Mouse (Mus musculus): Measurements from ENCODE around the gene B4galnt1. TPM values are rescaled to one million over a fixed set of nuclear protein-coding genes. Genes with fewer than 3 reads are reported as not detected.
"Not testable (repeated sequence)": the region's sequence is repeated elsewhere in the genome, so short reads cannot be mapped to it uniquely, and the experiment has no call there.

The B4galnt1 gene
- polyA plus RNA-seq, 1 experiment from 2014 or later = 45.9 TPM

DNA sequence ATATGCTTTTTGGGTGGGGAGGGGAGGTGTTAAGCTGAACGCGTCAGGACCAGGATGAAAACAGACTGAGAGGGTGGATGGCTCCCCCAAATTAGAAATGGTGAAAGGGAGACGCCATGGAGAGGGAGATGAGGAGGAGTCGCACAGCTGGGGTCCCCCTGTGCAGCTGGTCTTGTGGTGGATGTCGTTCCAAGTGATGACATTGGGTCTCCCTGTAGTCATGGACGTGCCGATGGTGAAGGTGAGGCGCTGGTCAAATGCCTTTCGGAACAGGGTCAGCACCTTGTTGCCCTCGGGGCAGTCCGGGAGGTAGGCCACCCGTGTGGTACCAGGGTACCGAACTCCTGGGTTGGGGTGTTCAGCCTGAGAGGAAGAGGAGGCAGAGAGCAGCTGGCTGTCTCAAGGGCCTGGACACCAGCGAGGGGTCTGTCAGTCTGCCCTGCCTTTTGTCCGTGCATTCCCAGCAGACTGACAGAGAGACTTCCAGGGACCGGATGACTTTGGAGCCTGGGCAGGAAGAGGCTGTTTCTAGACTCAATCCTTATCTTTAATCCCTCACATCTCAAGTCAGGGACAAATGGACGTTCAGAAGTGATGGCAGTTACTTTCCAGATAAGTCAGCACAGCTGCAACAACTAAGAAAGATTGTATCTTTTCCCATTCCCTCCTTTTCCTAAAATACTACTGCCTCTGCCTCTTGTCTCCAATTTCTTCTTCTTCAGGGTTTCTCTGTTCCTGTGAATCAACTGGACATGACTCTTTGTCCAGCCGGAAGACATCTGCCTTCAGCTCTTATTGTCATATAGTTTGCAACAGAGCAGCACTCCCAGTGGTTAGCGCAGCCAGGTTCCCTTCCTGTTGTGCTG is 26.4 kb downstream of the B4galnt1 start:
- Histone ChIP-seq H3K4me3 (ENCODE audit: low read depth, low read length) (no peak overlapping the region), H3K27me3 (ENCODE audit: control insufficient read depth, insufficient read depth, low read length) (no peaks in the 10 kb centered on the region), H3K4me2 (replicated peaks; ENCODE audit: low read depth) (peak overlapping the region; percentile 88), H3K9ac (ENCODE audit: low read length) (no peak overlapping the region), H3K4me1 (replicated peaks; ENCODE audit: control insufficient read depth, insufficient read depth) (no peaks in the 10 kb centered on the region; the same call in 1 of the 2 replicates), H3K9me3 (ENCODE audit: control insufficient read depth, low read length) (no peaks in the 10 kb centered on the region), H3K27ac (replicated peaks) (peak overlapping the region; percentile 93), H3K36me3 (ENCODE audit: control insufficient read depth, insufficient read depth, low read length) (peaks cover 2% of the 10 kb centered on the region; the same call in 1 of the 2 replicates)
- ATAC-seq (ENCODE audit: low FRiP score, low TSS enrichment) (no peak), DNase-seq (ENCODE audit: low spot score) (no peak)
- no peak for TF ChIP-seq EP300 (optimal IDR thresholded peaks at IDR 0.05)
- TF ChIP-seq CTCF (IDR thresholded peaks at IDR 0.05; ENCODE audit: low read depth) = no peak
- WGBS = 78% methylated on average over 19 of the region's 19 CpGs

DNA sequence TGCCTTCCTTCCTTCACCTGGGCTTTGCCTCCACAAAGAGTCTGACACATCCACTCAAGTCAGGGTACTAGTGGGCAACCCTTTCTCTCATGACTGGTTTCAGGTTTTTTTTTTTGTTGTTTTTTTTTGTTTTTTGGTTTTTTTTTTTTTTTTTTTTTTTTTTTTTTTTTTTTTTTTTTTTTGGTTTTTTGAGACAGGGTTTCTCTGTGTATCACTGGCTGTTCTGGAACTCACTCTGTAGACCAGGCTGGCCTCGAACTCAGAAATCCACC is 27.0 kb downstream of the B4galnt1 start:
- not testable (repeated sequence) for H3K9me3 ChIP-seq (ENCODE audit: control insufficient read depth, low read length); H3K27ac ChIP-seq (replicated peaks); DNase-seq (ENCODE audit: low spot score); H3K4me1 ChIP-seq (replicated peaks; ENCODE audit: control insufficient read depth, insufficient read depth); H3K9ac ChIP-seq (ENCODE audit: low read length); ATAC-seq (ENCODE audit: low FRiP score, low TSS enrichment); H3K4me2 ChIP-seq (replicated peaks; ENCODE audit: low read depth); H3K27me3 ChIP-seq (ENCODE audit: control insufficient read depth, insufficient read depth, low read length); H3K4me3 ChIP-seq (ENCODE audit: low read depth, low read length); H3K36me3 ChIP-seq (ENCODE audit: control insufficient read depth, insufficient read depth, low read length)
- 81% methylated on average over 1 of the region's 1 CpGs for WGBS

DNA sequence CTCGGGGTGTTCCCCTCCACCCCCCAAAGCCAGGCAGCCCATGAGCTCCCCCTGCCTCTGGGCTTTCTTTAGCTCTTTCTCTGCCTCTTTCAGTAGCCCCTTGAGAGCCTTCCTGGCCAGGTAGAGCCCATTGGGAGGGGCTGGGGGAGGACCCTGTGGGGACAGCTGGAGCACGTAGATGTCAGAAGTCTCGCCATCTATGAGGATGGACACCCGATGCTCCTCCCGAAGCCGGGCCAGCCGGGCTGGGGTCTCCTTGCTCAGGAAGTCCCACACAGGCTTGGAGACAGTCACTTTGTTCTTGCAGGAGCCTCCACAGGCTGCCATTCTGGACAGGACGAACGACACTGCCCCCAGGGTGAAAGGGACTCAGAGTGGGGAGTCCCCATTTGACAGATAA is 28.0 kb downstream of the B4galnt1 start:
- H3K27ac ChIP-seq (replicated peaks) = no peak overlapping the region
- 84% methylated on average over 8 of the region's 9 CpGs for WGBS
- H3K36me3 ChIP-seq (ENCODE audit: control insufficient read depth, insufficient read depth, low read length) = peaks cover 5% of the 10 kb centered on the region; the same call in 1 of the 2 replicates
- H3K4me3 ChIP-seq (ENCODE audit: low read depth, low read length) = no peak overlapping the region
- H3K27me3 ChIP-seq (ENCODE audit: control insufficient read depth, insufficient read depth, low read length) = no peaks in the 10 kb centered on the region
- TF ChIP-seq EP300 (optimal IDR thresholded peaks at IDR 0.05) (no peak), CTCF (IDR thresholded peaks at IDR 0.05; ENCODE audit: low read depth) (no peak)
- H3K4me1 ChIP-seq (replicated peaks; ENCODE audit: control insufficient read depth, insufficient read depth) = no peaks in the 10 kb centered on the region; the same call in 1 of the 2 replicates
- H3K9ac ChIP-seq (ENCODE audit: low read length) = no peak overlapping the region
- H3K4me2 ChIP-seq (replicated peaks; ENCODE audit: low read depth) = no peak overlapping the region
- no peak for DNase-seq (ENCODE audit: low spot score)
- ATAC-seq (ENCODE audit: low FRiP score, low TSS enrichment) = no peak
- H3K9me3 ChIP-seq (ENCODE audit: control insufficient read depth, low read length) = no peaks in the 10 kb centered on the region

- Histone ChIP-seq H3K4me1 (replicated peaks; ENCODE audit: control insufficient read depth, insufficient read depth) (no peaks in the 10 kb centered on the region; the same call in 1 of the 2 replicates), H3K27ac (replicated peaks) (peak overlapping the region; percentile 94), H3K27me3 (ENCODE audit: control insufficient read depth, insufficient read depth, low read length) (no peaks in the 10 kb centered on the region), H3K4me2 (replicated peaks; ENCODE audit: low read depth) (peak overlapping the region; percentile 97), H3K36me3 (ENCODE audit: control insufficient read depth, insufficient read depth, low read length) (peaks cover 5% of the 10 kb centered on the region; the same call in 1 of the 2 replicates), H3K9ac (ENCODE audit: low read length) (peak overlapping the region; percentile 83), H3K9me3 (ENCODE audit: control insufficient read depth, low read length) (no peaks in the 10 kb centered on the region), H3K4me3 (ENCODE audit: low read depth, low read length) (peak overlapping the region; percentile 84)
- 10% methylated on average over 22 of the region's 22 CpGs for WGBS
- peak; percentile 35 for ATAC-seq (ENCODE audit: low FRiP score, low TSS enrichment)
- DNase-seq (ENCODE audit: low spot score) = peak; percentile 64
- TF ChIP-seq EP300 (optimal IDR thresholded peaks at IDR 0.05) (no peak), CTCF (IDR thresholded peaks at IDR 0.05; ENCODE audit: low read depth) (no peak)
Measured at GRCm38 (mm10) chr10:127194428-127195327, 29.7 kb downstream of the B4galnt1 start.

DNA sequence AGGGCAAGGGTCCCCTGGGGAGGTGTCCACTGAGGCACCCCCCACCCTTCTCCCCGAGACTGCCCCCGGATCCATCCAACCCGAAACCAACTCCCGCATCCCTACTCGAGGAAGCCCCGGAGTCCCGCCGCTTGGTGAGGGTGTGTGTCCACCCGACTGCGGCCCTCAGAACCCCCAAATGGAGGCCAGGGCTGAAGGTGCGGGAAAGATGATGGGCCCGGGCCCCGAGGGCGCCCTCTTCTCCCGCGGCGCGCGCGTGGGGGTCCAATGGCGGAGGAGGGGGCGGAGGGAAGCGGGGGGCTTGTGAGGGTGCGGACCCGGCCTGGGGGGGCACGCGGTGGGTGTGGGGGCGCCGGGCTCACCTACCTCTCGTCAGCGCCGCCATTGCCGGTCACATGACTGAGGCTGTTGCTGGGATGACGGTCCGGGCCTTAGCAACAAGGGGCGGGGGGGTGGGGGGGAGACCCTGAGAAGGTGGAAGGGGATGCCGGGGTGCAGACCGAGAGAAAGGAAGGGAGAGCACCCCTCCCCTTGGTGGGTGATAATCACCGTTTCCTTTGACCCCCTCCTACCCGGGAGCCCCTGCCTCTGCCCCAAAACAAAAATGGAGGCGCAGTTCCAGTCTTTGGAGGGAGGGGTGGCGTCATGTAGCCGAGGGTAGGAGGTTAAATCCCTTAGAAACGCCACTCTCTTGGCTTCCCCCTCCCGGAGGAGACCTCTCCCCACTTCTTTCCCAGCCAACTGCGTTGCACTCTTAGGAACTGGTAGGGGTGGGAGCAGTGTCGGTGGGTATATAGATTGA is 30.5 kb downstream of the B4galnt1 start, which contains the start of gene Dtx3:
Gene Dtx3 (minus strand): TSS at position 401 of the 802 bp plus-strand sequence.
- TF ChIP-seq CTCF (IDR thresholded peaks at IDR 0.05; ENCODE audit: low read depth) = no peak
- TF ChIP-seq EP300 (optimal IDR thresholded peaks at IDR 0.05) = no peak
- Histone ChIP-seq H3K36me3 (ENCODE audit: control insufficient read depth, insufficient read depth, low read length) (peaks cover 5% of the 10 kb centered on the region; the same call in 1 of the 2 replicates), H3K27ac (replicated peaks) (peak within 1 kb of the TSS; percentile 94), H3K9me3 (ENCODE audit: control insufficient read depth, low read length) (no peaks in the 10 kb centered on the region), H3K4me3 (ENCODE audit: low read depth, low read length) (peak within 1 kb of the TSS; percentile 84), H3K4me1 (replicated peaks; ENCODE audit: control insufficient read depth, insufficient read depth) (no peaks in the 10 kb centered on the region; the same call in 1 of the 2 replicates), H3K4me2 (replicated peaks; ENCODE audit: low read depth) (peak within 1 kb of the TSS; percentile 97), H3K27me3 (ENCODE audit: control insufficient read depth, insufficient read depth, low read length) (no peaks in the 10 kb centered on the region), H3K9ac (ENCODE audit: low read length) (peak within 1 kb of the TSS; percentile 83)
- ATAC-seq (ENCODE audit: low FRiP score, low TSS enrichment) (peak; percentile 36), DNase-seq (ENCODE audit: low spot score) (peak; percentile 61)
- WGBS = under 1% methylated on average over 28 of the region's 47 CpGs

Measured in stomach, postnatal 0 days (tissue).